Mouse (Mus musculus) R1 (cell line): Measurements from ENCODE around the gene Gm20695.
A peak's percentile ranks its signal among the peaks of the same experiment; 100 is the strongest.
"Not testable (repeated sequence)": the region's sequence is repeated elsewhere in the genome, so short reads cannot be mapped to it uniquely, and the experiment has no call there.

Source experiments
- DNase-seq: peaks from one replicate; pipeline ENCODE4 v3.0.0-alpha.2; 2018; ENCODE audit warnings: low read depth, low spot score

Gm20695 gene

DNA sequence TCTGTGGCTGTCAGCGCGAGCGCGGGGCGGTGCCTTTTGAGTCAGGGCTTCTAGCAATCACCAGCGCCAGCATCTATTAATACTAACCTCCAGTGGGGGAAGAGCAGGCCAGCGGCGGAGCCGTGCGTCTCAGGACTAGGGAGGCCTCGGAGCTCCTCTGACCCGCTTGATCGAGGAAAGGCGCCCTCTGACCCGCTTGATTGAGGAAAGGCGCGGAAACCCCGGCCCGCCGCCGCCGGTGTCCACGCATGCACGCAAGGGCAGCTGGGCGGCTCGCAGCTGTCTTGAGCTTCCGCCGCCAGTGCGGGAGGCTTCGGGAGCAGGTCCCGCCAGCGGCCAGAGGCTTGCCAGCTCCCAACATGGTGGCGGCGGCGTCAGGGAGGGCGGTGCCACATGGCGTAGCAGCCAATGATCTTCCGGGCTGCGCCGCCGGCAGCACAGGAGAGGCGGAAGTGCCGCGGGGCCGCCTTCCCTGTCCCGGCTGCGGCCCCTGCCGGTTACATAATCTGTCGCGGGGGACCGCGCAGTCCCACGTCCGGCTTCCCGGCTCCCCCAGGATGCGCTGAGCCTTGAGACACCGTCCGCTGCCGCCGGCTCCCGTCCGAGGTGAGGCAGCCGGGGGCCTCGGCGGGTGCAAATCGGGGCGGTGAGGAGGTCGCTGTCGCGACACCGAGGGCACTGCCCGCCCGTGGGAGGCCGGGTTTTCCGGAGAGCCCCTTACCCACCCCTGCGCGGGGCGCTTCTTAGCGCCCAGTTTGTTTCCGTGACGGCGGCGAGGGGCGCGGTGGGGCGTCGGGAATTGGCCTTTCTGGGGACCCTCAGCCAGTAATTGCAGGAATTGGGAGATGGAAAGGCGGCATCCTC is at the start of gene Gm20695, which contains the start of gene Zfp597:
TSS of gene Gm20695 (plus strand) at position 448 of the 864 bp plus-strand sequence.
TSS of gene Zfp597 (minus strand) at position 361 of the 864 bp plus-strand sequence.
- DNase-seq: peak; percentile 93

DNA sequence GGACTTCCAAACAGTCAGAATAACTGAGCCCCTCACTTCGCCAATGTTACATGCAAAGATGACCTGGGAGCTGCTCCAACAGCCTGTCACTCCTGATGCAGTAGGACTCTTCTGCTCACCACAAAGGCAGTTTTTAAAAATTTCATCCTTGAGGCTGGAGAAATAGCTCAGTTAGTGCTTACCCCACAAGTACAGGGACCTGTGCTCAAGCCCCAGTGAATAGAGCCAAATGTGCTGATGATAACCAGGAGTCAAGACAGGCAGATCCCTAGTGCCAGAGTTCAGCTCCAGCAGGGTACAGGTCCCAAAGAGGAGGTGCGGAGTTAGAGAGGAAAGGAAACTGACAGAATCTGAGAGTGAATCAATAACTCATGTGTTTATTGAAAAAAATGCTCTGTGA is 49.0 kb upstream of the Gm20695 start:
- no peak for DNase-seq

DNA sequence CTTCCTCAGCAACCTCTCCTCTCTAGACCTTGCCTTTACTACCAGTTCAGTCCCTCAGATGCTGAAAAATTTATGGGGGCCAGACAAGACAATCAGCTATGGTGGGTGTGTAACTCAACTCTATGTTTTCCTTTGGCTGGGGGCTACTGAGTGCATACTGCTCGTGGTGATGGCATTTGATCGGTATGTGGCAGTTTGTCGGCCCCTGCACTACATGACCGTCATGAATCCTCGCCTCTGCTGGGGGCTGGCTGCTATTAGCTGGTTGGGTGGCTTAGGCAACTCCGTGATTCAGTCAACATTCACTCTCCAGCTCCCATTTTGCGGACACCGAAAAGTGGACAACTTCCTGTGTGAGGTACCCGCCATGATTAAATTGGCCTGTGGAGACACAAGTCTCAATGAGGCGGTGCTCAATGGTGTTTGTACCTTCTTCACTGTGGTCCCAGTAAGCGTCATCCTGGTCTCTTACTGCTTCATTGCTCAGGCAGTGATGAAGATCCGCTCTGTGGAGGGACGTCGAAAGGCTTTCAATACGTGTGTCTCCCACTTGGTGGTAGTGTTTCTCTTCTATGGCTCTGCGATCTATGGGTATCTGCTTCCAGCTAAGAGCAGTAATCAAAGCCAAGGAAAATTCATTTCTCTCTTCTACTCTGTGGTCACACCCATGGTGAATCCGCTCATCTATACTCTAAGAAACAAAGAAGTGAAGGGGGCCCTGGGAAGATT is 45.1 kb upstream of the Gm20695 start:
- peak; percentile 66 for DNase-seq

DNA sequence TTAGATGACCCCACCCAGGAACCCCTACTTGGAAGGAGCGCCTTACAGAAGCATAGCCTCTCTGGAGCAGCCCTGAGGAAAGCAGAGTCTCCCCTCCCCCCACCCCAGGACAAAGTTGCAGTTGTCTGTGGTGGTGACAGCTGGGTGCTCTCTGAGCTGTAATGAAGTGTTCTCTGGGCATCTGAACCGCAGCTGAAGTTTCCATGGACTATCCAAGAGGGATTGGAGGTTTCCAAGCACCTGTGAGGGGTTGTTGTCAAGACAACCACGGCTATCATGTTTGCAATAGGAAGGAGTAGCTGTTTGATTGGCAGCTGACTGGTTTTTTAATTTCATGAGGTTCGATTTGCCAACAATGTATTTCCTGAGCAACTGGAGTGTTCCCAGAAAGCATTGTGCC is 41.5 kb upstream of the Gm20695 start:
- peak; percentile 67 for DNase-seq

DNA sequence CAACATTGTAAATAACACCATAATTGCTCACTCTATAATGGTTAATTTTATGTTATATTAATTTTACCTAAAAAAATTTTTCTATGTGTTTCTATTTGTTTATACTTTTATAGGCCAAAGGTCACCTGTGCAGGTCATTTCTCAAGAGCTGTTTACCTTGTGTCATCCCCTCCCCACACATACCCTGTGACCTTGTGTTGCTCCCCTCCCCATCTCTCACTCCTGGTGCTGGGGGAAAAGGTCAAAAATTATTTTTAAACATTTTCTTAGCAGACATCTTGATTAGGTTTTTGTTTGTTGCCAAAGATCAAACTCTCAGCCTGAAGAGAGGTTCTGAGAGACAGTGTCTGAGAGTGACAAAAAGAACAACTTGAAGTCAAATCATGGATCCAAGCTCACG is 40.7 kb upstream of the Gm20695 start:
- DNase-seq: no peak

DNA sequence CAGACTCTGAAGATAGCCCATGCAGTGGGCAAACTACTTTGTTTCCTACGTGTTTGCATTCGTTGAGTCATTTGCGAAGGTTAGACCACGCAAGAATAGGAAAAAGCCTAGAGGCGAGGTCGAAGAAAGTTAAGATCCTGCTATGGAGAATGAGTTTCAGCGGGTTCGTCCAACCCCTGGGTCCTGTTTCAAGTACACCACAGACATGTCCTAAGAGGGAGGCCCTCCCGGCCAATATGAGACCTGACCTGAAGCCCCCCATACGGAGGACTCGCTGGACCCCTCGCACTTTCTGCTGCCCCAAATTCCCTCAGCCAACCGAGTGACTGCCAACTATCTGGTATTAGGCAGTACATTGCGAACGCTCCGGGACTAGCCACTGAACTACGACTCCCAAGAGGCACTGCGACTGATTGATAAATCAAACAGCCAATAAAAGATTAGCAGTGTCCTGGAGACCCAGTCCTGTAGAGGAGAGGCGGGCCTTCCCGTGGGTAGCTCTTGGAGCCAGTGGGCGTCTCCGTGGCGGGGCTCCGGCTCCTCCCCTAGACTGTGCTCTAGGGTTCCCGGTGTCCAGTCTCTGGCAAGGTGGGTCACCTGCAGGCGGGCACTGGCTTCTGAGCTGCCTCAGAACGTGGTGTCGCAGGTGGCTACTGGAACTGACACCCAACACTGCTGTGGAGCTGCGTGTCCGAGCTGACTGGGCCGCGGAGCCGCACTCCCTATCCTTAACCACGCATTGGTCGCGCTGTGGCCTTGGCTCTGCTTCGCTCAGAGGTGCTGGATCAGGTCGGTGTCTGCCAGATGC is 37.5 kb upstream of the Gm20695 start, which contains the start of gene Zfp174:
TSS of gene Zfp174 (plus strand) at position 558 of the 808 bp plus-strand sequence.
- peak; percentile 98 for DNase-seq

DNA sequence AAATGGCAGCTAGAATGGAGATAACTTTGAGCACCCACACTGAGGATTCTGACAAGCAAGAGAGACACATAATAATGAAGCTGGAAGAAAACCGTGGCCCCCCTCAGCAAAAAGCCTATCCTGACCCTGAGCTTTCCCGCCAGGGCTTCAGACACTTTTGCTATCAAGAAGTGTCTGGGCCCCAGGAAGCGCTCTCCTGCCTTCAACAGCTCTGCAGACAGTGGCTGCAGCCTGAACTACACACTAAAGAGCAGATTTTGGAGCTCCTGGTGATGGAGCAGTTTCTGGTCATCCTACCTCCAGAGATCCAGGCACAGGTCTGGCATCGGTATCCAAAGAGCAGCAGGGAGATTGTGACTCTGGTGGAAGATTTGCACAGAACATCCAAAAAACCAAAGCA is 36.6 kb upstream of the Gm20695 start:
- peak; percentile 54 for DNase-seq

DNA sequence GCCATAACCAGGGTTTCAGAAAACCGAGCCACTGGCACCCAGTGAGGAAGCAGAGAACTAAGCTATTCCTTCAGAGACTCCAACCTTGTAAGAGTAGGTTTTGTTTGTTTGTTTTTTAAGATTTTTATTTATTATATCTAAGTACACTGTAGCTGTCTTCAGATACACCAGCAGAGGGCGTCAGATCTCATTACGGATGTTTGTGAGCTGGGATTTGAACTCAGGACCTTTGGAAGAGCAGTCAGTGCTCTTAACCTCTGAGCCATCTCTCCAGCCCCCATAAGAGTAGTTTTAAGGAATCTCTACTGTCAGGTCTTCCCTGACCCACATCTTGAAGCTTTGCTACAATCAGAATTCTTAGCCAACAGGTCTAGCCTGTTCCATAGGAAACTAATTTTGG is 36.0 kb upstream of the Gm20695 start:
- DNase-seq: no peak

DNA sequence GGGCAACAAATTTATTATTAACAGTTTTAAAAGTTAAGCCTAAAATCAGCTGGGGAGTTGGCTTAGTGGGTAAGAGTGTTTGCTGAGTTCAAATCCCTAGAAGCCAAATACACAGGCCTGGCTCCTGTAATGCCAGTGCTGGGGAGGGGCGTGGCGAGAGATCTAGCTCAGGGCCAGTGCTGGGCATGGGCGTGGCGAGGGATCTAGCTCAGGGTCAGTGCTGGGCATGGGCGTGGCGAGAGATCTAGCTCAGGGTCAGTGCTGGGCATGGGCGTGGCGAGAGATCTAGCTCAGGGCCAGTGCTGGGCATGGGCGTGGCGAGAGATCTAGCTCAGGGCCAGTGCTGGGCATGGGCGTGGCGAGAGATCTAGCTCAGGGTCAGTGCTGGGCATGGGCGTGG is 33.1 kb upstream of the Gm20695 start:
- not testable (repeated sequence) for DNase-seq

DNA sequence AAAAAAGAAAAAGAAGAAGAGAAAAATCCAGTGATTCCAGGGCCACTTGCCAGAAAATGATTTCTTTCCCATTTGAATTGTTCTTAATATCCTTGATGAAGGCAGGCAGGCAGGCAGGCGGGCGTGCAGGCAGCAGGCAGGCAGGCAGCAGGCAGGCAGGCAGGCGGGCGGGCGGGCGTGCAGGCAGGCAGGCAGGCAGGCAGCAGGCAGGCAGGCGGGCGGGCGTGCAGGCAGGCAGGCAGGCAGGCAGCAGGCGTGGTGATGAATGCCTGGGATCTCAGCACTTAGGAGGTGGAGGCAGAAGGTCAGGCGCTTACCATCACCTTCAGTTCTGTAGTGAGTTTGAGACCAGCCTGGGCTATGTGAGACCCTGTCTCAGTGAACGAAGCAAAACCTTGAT is 31.9 kb upstream of the Gm20695 start:
- DNase-seq: peak; percentile 27

DNA sequence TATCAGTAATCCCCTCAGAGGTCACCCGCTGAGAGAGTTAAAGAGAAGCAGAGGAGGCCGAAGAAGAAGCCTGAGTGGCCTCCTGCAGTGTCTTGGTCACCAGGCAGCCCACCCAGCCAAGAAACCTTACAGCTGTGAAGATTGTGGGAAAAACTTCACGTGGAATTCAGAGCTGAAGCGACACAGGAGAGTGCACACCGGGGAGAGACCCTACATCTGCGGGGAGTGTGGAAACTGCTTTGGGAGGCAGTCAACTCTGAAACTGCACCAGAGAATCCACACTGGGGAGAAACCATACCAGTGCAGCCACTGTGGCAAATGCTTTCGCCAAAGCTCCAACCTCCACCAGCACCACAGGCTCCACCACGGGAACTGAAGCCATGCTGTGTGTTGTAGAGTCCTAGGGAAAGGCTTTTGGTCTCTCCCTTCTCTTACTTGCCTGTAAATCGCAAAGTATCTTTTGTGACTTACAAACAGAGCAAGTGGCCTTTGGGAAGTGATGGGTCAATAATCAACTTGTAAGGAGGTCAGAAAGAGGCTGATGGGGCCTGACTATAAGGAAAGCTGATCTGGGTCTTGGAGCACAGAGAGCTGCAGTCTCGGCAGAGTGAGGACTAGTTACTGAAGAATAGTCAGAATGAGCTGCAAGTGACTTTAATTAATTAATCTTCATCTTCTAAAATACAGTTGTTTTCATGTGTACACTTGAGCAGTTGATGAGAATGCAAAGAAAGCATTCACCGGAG is 29.8 kb upstream of the Gm20695 start:
- no peak for DNase-seq

DNA sequence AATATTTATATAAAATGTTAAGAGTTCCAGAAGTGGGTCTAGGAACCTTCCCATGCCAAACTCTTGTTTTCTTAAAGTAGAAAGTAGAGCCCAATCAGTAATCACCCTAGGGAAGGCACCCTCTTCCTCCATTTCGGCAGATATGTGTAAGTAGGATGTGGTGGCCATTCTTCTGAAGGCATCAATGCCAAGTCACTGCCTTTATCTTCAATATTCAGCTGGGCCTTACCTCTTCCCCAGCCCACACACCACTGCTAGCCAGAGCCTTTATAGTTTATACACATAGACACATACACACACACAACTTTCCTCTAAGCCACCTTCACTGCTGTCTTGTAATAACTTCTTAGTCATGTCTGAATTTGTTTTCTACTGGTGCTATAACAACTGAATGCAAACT is 28.7 kb upstream of the Gm20695 start:
- no peak for DNase-seq

DNA sequence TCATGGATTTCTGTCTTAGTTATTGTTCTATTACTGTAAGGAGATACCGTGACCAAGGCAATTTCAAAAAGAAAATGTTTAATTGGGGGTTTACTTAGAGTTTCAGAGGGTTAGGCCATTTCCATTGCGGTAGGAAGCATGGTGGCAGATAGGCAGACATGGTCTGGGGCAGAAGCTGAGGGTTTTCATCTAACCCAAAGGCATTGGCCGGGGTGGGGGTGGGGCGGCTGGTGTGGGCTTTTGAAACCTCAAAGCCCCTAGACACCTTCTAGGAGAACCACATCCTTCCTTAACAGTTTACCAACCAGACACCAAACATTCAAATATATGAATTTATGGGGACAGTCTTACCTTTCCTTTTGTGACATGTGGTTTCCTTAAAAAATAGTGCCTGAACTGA is 25.2 kb upstream of the Gm20695 start:
- no peak for DNase-seq

DNA sequence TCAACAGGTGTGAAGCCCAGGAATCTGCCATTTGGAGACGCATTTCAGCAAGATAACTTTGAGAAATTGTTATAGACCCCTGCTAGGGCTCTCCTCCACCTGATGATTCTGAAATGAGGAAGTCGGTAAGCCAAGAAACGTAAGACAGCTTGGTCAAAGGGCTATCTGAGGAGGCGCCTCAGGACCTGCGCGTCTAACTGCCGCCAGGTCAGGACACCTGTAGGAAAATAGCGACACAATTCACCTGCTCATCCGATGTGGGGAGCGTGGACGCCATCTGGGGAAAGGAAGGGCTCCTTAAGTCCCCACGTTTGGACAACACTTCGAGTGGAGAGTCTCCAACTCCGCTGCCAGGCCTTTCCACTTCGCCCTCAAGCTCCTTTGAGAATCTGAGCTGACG is 12.6 kb upstream of the Gm20695 start:
- DNase-seq: no peak

DNA sequence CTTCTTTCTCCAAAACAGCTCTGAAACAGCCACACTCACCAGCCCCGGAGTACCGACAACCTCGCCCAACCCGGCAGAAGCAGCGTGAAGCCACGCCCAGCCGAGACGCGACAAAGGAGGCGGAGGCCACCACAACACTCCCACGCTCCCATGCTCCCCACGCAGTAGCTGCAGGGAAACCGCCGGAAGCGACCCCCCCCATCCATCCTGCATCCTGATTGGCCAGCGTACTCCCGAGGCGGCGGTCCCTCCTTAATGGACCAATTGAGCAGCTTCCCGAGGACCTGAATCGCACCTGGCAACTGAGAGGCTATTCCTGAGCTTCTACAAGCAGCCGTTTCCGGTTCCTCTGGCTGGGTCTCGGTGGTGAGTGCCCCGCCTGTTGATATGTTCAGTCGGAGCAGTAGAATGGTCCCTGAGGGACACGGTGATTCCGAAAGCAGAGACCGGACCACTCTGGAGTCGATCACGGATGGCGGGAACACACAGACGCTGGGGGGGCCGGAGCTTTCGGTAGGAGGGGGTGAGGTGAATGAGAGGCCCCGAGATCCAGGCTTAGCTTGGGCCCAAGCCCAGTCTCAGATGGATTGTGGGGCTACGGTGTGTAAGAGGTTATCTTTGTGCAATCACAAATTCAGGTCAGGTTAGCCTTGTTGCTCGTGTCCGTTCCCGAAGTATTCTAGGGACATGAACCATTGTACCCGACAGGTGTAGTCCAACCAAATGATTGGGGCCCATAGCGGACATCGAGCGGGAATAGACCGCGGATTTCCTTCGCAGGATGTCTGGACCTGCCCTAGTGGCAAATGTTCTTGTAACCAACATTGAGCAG is 12.0 kb upstream of the Gm20695 start, which contains the start of gene Naa60:
TSS of gene Naa60 (plus strand) at position 160 of the 832 bp plus-strand sequence.
- DNase-seq: peak; percentile 99

DNA sequence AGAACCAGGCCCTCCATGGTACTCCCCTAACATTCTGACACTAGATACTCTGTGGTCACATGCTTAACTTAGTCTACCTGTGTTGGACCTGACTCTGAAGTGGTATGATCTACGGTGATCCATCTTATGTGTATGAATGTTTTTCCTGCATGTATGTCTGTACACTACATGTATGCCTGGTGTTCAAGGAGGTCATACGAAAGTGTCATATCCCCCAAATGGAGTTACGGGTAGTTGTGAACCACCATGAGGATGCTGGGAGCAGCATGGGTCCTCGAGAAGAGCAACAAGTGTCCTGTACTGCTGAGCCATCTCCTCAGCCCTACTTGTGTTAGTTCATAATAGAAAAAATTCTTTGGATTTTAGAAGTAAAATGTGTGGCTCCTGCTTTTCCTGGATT is 8.1 kb upstream of the Gm20695 start:
- DNase-seq: no peak

DNA sequence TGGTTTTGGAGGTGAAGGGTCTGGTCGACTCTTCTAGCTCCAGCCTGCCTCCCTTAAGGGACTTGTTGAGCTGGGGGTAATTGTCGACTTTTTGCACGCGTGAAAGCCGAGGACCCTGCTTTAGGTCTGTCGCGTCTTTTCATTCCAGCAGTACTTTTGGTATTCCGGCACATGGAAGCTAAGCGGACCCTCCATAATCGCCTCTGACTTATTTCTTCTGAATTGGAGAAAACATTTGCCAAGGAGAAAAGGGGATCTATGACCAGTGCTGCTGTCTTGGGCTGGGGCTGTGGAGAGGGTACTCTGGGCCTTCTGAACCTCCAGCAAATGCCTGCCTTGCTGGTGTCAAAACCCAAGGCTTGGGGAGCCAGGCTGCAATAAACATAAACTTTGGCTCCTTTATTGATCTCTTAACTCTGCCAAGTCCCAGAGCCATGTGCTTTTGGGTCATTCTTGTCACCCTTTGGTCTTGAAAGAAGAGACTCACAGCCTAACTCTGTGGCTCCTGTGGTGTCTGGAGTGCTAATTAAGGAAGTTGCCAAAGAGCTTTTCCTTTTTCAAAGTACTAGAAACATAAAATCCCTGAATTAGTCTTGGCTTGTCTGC is 720 bp downstream of the Gm20695 start:
- no peak for DNase-seq

DNA sequence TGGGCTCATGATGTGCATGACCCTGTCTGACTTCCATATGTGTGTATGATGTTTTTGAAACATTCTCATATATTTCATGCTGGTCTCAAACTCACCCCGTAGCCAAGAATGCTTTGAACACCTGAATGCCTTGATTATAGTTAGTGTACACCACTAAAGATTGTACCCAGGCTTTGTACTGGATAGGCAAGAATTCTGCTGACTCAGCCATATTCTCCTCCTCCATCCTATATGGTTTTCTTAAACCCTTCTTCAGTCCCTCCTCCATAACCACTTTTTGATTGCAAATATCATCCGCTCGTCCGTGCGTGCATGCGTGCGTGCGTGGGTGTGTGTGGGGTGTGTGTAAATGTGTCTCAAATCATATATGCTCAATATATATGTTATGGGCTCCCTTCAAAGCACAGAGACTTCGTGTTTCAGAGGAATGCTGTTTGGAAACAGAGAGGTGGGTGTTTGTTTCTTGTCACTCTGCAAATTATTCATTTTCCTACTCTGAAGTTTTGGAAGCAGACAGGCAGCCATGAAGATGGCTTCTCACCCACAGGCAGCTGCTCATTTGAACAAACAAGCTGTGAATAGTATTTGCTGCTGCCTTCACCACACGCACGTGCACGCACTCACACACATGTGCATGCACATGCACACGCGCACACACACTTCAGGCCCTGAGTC is 7.3 kb downstream of the Gm20695 start:
- no peak for DNase-seq

DNA sequence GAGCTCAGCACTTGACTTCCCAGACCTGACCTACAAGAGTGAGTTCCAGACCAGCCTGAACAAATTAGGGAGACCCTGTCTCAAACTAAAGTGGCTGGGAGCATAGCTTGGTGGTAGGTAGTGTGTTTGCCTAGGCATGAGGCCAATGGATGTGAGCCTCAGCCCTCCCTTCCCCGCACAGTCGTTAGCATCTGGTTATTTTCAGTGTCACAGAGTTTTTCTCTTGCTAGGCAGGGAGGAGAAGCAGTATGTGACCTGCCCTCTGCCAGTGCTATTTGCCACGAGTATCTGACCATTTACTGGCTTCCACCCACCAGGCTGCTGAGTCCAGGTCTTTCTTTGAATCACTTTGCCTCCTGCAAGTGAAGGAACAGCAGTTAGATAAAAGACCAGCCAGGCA is 9.3 kb downstream of the Gm20695 start:
- DNase-seq: no peak
